Mouse (Mus musculus): Measurements from ENCODE around the gene Sytl3.
A peak's percentile ranks its signal among the peaks of the same experiment; 100 is the strongest.
"Not testable (repeated sequence)": the region's sequence is repeated elsewhere in the genome, so short reads cannot be mapped to it uniquely, and the experiment has no call there.

Gene Sytl3

GRCm38 (mm10) chr17:6695712-6696111 lies 36.8 kb downstream of the Sytl3 start:
- DNase-seq (ENCODE audit: low spot score), result not testable (repeated sequence)

- DNase-seq (ENCODE audit: low spot score), result not testable (repeated sequence)
These were observed 37.6 kb downstream of the Sytl3 start for GRCm38 (mm10) chr17:6696521-6696920.

- peak; percentile 42 for DNase-seq (ENCODE audit: low spot score)
These were observed 38.4 kb downstream of the Sytl3 start for GRCm38 (mm10) chr17:6697224-6697775.

DNA sequence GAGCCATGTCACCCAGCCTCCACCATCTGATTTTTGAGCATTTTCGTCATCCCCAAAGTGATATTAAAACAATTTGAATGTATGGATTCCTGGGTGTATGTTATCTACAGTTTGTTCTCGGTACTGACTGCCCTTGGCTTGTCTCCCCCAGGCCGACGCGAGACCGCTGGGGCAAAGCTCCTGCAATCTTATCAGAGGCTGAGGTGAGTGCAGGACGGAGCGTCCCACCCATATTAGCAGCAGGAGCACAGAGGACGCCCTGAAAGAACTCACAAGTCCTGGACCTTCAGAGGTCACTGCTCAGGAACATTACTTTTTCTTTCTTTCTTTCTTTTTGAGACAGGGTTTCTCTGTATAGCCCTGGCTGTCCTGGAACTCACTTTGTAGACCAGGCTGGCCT lies 40.6 kb downstream of the Sytl3 start:
- not testable (repeated sequence) for DNase-seq (ENCODE audit: low spot score)

DNA sequence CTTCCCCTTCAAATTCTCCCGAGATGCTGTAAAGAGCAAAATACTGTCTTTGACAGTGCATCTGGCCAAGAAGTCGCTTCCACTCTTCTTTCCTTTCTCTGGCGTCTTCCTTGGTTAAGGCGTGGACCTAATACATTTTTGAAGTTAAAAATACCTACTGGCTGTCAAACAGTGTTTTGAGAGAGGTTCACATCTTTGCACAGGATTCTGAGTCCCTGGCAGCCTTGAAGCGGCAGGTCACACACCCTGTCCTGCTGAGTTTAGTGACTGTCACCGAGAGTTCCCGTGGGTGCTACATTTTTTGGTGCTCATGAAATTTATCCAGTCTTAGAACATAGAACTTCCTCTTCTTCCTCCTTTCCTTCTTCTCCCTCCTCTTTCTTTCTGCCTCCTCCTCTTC lies 41.2 kb downstream of the Sytl3 start:
- not testable (repeated sequence) for DNase-seq (ENCODE audit: low spot score)

GRCm38 (mm10) chr17:6702625-6703221 lies 43.8 kb downstream of the Sytl3 start:
- DNase-seq (ENCODE audit: low spot score), result not testable (repeated sequence)

DNA sequence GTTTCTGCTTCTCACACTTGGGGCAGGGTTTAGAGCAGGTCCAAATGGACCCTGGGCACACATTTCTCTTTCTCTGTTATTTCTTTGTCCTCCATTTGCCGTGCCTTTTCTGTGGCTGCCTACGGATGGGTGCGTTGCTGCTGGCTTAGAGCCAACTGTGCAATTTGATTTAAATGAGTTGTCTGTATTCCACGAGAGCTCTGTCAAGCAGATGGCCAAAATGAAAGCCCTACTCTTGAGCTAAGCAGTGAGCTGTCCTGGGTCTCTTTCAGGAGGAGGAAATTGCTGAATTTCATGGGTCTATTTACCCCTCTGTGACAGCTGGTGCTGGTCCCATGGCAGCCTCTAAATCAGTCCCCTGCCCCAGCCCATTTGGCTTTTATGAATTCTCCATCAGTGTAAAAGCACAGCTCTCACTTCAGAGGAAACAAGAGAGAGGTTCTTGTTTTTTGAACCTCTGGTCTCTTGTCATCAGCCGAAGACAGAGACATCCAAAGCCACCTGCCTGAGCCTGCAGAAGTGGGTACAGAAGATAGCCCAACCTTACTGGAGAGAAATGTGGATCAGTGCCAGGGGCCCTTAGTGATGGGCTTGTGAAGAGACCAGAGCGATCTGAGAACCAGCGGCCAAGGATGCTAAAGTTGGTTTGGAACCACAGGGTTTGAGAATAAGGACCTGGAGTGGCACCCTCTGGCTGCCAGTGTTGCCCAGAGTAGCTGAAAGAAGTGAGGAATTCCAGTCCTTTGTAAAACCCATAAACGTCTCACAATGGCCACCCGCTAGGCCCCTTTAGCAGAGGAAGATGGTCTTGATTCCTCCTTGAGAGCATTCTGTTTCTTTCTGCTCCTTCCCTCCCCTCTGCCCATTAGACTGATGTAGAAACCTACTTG lies 44.7 kb downstream of the Sytl3 start:
- not testable (repeated sequence) for DNase-seq (ENCODE audit: low spot score)

DNA sequence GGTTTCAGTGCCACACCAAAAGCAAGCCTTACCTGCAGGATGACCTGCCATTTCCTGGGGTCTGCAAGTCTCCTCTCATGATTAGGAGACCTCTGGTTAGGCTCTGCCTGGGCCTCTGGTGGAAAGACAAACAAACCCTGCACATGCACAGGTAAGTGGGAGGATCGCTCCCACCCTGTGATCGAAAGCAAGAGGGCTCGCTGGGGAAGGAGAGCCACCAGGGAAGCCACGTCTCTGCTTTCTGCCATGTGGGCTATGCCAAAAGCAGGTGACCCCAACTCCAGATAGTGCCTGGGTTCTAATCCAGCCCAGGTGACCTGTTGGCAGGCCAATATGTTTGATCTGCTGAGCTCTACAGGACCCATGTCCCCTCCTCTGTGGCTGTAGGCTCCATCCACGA lies 47.6 kb downstream of the Sytl3 start:
- not testable (repeated sequence) for DNase-seq (ENCODE audit: low spot score)

- not testable (repeated sequence) for DNase-seq (ENCODE audit: low spot score)
These were observed 48.5 kb downstream of the Sytl3 start for GRCm38 (mm10) chr17:6707422-6707821.

DNA sequence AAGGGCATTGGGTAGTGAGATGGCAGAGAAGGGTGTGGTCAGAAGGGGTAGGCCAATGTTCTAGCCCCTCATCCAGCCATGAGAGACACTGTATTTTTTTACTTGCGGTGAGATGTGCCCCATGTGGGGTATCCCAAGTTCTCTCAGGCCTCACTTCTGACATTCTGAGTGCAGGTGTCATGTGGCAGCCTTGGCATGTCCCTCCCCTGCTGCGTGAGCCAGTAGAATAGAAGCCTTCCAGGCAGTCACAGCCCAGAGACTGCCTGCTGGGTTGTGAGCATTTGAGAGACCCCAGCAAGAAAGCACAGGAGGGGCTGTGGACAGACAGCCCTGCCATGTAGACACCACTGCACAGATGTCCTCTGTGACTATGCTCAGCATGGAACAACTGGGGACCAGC lies 49.3 kb downstream of the Sytl3 start:
- DNase-seq (ENCODE audit: low spot score), result not testable (repeated sequence)

- DNase-seq (ENCODE audit: low spot score), result not testable (repeated sequence)
These were observed 54.6 kb downstream of the Sytl3 start for GRCm38 (mm10) chr17:6713483-6713882.

DNA sequence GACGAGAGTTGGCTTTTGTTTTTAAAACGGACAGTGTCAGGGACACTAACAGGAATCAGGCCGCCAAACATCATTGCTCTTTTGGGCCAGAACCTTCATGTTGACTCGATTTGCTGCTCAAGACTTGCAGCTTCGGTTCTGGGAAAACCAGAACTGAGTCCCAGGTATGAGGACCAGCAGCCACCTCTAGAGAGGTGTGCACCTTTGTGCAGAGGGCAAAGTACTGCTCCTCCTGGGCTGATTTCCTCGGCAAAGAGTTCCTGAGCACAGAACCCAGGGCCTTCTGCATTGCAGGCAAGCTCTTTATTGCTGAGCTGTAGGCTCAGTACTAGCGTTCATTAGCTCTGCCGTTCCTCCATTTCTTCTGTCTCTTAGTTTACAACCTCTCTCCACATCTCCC lies 55.1 kb downstream of the Sytl3 start:
- DNase-seq (ENCODE audit: low spot score), result not testable (repeated sequence)

DNA sequence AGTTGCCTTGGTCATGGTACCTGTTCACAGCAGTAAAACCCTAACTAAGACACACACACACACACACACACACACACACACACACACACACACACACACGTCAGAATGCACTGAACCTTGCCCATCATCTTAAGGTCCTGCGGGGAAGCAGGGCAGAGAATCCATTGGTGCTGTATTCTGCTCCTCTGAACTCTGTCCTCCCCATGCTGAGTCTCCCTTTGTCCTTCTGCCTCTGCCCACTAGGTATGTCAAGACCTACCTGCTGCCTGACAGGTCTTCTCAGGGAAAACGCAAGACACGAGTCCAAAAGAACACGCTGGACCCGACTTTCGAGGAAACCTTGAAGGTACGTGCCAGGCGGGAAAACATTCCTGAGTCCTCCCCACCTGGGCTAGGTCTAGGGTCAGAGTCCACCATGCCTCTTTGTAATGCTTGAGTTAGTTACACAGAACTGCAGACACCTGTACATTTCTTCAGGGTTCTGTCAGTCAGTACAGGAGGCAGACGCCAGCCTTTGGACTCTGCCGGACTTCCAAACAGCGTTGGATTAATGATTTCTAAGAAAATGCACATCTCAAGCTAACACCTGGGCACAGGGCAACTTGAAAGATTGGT lies 69.2 kb downstream of the Sytl3 start:
- no peak for DNase-seq (ENCODE audit: low spot score)

DNA sequence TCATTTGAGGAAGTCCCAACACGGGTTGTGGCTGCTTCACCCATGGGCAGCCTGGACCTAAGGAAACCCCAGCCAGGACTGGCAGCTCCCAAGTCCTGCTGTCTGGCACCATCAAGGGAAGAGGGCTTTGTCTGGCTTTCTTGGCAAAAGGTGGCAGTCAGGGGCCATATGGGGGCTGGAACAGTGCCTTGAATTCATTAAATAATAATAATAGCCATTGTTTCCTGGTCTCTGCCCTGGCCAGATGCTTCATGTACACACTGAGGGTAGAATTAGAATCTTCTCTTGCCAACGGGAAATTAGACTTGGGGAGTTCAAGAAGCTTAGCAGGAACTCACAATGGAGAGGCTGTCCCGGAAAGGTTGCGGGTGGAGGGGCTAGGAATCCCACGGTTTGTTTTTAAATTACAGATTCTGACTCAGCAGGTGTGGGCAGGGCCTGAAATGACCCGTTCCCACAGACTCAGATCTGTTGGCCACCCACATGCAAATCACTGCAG lies 70.4 kb downstream of the Sytl3 start:
- DNase-seq (ENCODE audit: low spot score), result no peak

DNA sequence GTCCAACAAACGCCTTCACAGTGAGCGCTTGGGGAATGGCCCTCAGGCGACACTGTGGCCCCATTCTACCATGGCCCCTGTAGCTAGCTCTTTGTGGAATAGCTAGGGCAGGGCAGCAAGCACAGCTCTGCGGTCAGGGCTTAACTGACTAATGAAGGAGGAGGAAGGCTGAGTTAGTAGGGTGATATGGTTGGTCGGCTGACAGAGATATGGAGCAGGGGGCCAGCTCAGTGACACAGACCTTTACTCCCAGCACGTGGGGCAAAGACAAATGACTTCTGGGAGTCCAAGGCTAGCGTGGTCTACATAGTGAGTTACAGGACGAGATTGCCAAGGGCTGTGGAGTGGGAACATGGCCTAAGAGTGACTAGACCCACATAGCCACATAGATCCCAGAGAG lies 72.2 kb downstream of the Sytl3 start:
- DNase-seq (ENCODE audit: low spot score), result no peak

DNA sequence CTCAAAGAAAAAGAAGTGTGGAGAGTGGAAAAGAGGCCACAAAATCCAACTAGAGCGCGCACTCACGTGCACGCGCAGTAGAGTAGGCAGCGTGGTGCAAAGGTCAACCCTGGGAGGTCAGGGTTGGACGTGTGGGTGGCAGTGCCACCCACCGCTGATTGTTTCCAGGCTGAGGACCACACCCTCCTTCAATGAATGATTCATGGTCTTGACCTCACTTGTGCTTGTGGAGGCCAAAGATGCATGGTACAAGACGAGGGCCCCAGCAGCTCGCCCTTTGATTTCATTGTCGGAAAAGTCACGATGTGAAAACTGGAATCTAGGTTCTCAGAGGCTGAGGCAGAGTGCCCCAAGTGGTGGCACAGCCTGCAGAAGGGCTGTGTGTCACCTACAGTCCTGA lies 72.7 kb downstream of the Sytl3 start:
- no peak for DNase-seq (ENCODE audit: low spot score)

DNA sequence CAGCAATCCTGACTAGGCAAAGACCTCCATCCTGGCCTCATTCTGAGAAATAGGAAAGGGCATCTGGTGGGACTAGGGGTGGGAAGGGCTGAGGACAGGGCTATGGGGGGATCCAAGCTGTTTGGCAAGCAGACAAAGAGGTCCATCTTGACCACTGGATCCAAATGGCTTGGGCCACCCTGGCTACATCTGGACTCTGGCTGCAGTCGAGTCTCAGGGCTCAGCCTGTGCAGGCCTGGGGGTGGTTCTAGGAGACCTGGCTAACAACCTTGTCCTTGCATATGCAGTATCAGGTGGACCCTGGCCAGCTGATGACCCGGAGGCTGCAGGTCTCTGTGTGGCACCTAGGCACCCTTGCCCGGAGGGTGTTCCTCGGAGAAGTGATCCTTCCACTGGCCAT lies 73.8 kb downstream of the Sytl3 start:
- DNase-seq (ENCODE audit: low spot score), result no peak

DNA sequence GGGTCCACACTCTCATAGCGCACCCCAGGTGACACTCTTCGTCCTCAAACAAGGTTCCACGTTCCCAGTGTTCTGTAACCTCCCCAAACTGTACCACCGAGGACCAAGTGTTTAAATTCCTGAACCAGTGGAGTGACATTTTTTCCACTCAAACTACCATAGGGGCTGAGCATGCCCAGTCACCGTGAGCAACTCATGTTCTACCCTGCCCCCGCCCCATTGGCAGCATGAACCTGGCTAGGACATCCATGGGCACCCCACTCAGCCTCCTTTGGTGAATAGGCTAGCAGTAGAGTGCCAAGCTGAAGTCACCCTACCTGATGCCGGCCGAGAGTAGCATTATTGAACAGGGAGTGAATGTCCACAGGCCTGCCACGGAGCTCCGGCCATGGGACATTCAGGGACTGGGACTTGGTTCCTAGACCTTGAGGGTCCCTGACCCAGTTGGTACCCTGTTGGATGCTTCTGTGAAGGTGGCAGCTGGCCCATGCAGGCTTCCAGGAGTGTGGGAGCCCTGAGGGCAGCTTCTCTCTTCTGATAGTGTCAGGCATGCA lies 74.5 kb downstream of the Sytl3 start:
- DNase-seq (ENCODE audit: low spot score), result no peak

DNA sequence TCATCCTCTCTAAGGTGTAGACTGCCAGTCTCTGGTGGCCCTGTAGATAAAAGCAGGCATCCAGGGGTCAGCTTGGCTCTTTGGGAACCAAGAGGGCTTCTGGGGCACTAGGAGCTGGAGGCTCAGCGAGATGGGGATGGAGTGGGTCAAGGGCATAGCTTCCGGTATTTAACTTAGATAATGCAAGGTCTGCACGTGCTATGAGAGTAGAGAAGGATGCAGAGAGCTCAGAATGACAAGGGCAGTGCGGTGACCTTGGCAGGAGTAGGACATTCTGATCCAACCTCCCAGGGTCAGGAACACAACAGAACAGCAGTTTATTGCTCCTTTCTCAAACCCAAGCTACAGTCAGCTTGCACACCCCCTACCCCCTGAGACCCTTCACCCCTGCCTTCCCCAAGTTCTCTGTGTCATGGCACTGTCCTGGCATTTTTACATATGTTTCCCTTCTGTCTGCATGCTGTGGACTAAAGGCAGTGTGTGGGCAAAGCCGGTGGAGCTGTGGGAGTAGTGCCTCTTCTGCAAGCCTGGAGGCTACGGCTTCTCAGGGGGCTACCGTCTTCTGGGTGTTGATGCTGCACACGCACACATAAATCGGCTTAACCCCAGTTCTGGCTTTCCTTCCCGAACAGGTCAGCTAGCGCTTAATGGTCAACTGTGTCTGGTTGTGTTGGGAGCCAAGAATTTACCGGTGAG lies 76.0 kb downstream of the Sytl3 start:
- DNase-seq (ENCODE audit: low spot score), result no peak

DNA sequence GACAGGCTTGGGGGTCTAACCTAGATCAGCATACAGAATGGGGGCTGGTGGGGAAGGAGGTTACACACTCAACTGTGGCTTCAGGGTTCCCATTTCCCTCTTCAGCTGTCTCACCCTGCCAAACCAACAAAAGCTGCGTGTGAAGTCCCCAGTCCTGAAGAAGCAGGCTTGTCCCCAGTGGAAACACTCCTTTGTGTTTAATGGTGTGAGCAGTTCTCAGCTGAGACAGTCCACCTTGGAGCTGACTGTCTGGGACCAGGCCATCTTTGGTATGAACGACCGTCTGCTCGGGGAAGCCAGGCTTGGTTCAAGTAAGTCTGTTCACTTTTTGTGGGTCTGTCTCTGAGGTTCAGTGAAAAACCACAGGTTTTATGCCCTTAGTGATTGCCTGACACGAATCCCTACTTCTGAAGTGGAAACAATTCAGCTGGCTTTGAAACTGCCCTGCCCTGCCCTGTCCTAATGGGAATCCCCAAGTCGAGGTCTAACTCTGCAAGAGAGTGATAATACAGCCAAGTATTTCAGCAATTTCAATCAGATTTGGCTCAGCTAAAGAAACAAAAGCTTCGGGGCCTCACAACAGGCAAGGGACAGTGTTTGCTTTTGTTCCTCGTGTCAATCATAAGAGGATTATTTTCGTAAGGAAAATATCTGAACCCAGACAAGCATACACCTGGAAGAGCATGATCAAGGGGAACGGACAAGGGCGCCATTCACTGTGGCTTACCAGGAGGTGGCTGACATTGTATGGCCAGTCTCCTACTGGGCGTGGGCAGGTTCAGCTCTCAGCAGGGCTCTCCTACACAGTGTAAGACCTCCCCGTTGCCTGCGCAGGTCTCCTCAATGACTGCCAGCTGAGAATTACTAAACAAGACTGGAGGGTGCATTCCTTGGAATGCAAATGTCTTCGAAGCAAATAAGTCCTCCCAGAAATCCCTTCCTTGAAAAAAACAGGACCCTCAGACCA lies 77.7 kb downstream of the Sytl3 start:
- no peak for DNase-seq (ENCODE audit: low spot score)

All from retina, embryonic 14.5 days (tissue).